Mouse (Mus musculus): ENCODE results near the gene Gdpgp1.

DNA sequence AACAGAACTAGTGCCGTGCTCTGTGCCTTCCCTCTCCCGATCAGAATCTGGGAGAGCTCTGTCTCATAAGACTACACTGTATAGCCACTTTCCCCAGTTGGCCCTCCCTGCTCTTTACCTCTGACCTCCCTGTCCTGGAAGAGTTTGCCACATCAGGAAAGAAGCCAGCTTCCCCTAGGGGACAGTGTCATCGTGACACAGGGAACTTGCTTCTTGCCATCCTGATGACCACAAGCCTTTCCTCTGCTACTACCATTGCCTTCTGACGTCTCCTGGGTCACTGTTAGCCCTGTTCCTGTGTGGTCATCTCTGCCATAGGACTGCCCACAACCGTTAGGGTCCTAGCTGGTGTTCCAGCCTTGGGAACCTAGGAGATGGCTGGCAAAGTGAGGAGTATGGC, 29.7 kb upstream of the Gdpgp1 start:
- TF ChIP-seq POLR2A (IDR thresholded peaks at IDR 0.05; ENCODE audit: insufficient read depth, low read depth, low read length), result no peak
- TF ChIP-seq CTCF (IDR thresholded peaks at IDR 0.05; ENCODE audit: insufficient read depth, low read depth, low read length), result no peak
